Mouse (Mus musculus) ES-E14 (cell line): Measurements from ENCODE around the gene Selplg.

Experiments
- HCFC1 ChIP-seq: IDR thresholded peaks from 2 replicates; pipeline ENCODE4 v1.6.1; 2012; ENCODE audit warnings: low read length, inconsistent platforms, borderline replicate concordance; ENCODE audit not compliant: insufficient read depth
- MAFK ChIP-seq: IDR thresholded peaks from 2 replicates; pipeline ENCODE4 v1.6.1; 2014; ENCODE audit warnings: mild to moderate bottlenecking, low read depth, low read length, inconsistent platforms; ENCODE audit not compliant: insufficient read depth
- ZC3H11A ChIP-seq: IDR thresholded peaks from 2 replicates; pipeline ENCODE4 v1.6.1; 2012; ENCODE audit warnings: low read depth, mild to moderate bottlenecking, inconsistent platforms, low read length, borderline replicate concordance
- ZNF384 ChIP-seq: IDR thresholded peaks from 2 replicates; pipeline ENCODE4 v1.6.1; 2012; ENCODE audit warnings: low read depth, low read length, inconsistent platforms

GRCm38 (mm10) chr5:113858550-113858949, 26.1 kb upstream of the Selplg start:
- TF ChIP-seq ZC3H11A (no peak), HCFC1 (no peak), MAFK (no peak), ZNF384 (no peak)
